Mouse (Mus musculus) megakaryocyte-erythroid progenitor cell, adult 5-6 weeks (primary cell): ENCODE data around the gene Wfdc2. TPM values are rescaled to one million over a fixed set of nuclear protein-coding genes. Genes with fewer than 3 reads are reported as not detected.

Experiments
- ATAC-seq: replicated peaks from 2 replicates; pipeline ENCODE4 v1.8.0; 2016; ENCODE audit warnings: mild to moderate bottlenecking, inconsistent platforms; ENCODE audit not compliant: severe bottlenecking, poor library complexity, low FRiP score, low TSS enrichment
- total RNA-seq, 2 experiments: library from RNA; stranded (forward) in 1 of 2; stranded (reverse) in 1 of 2; fragments of 200-1000, 215-1000 nt in 1 of 2; fragments of >200 nt in 1 of 2; fragmentation: Nextera tagmentation in 1 of 2; gene quantifications; 2 replicates each; pipeline ENCODE4 v1.2.3; 2014 to 2017

The Wfdc2 gene
- total RNA-seq (2014; fragmentation: Nextera tagmentation) (not detected in 2 replicates), total RNA-seq (2017) (not detected in 2 replicates)

- no peak for ATAC-seq
These were observed at the start of gene Wfdc2 for GRCm38 (mm10) chr2:164562391-164563188. Wfdc2 (plus strand) TSS chr2:164562413.

- no peak for ATAC-seq
These were observed 48.8 kb upstream of the Wfdc2 start for GRCm38 (mm10) chr2:164513389-164513788.

GRCm38 (mm10) chr2:164514916-164515315, 47.3 kb upstream of the Wfdc2 start:
- no peak for ATAC-seq

- no peak for ATAC-seq
These were observed 46.3 kb upstream of the Wfdc2 start for GRCm38 (mm10) chr2:164515897-164516296.

- no peak for ATAC-seq
These were observed 45.6 kb upstream of the Wfdc2 start for GRCm38 (mm10) chr2:164516592-164516991.

GRCm38 (mm10) chr2:164517485-164518221, 44.6 kb upstream of the Wfdc2 start:
- ATAC-seq: peak; percentile 73

- ATAC-seq: no peak
These were observed 43.7 kb upstream of the Wfdc2 start for GRCm38 (mm10) chr2:164518266-164519170.

- no peak for ATAC-seq
These were observed 43.1 kb upstream of the Wfdc2 start for GRCm38 (mm10) chr2:164519171-164519526.

GRCm38 (mm10) chr2:164520782-164521181, 41.4 kb upstream of the Wfdc2 start:
- peak; percentile 84 for ATAC-seq

GRCm38 (mm10) chr2:164521841-164522240, 40.4 kb upstream of the Wfdc2 start:
- peak; percentile 72 for ATAC-seq

GRCm38 (mm10) chr2:164522280-164522679, 39.9 kb upstream of the Wfdc2 start:
- no peak for ATAC-seq

GRCm38 (mm10) chr2:164523301-164523773, 38.9 kb upstream of the Wfdc2 start:
- ATAC-seq: no peak

GRCm38 (mm10) chr2:164528557-164528956, 33.7 kb upstream of the Wfdc2 start:
- ATAC-seq: no peak

- ATAC-seq: peak; percentile 74
These were observed 31.0 kb upstream of the Wfdc2 start for GRCm38 (mm10) chr2:164531169-164531568.

GRCm38 (mm10) chr2:164534315-164534714, 27.9 kb upstream of the Wfdc2 start:
- ATAC-seq: no peak

GRCm38 (mm10) chr2:164537003-164537402, 25.2 kb upstream of the Wfdc2 start:
- ATAC-seq: no peak

GRCm38 (mm10) chr2:164540652-164541427, 21.4 kb upstream of the Wfdc2 start:
- ATAC-seq: no peak

- no peak for ATAC-seq
These were observed 20.1 kb upstream of the Wfdc2 start for GRCm38 (mm10) chr2:164542132-164542531.

GRCm38 (mm10) chr2:164542598-164542997, 19.6 kb upstream of the Wfdc2 start:
- no peak for ATAC-seq
